Mouse (Mus musculus): Measurements from ENCODE around the gene Pram1. TPM values are rescaled to one million over a fixed set of nuclear protein-coding genes. Genes with fewer than 3 reads are reported as not detected.

The Pram1 gene
- polyA plus RNA-seq, 1 experiment from 2014 or later, result 0.44 TPM

GRCm38 (mm10) chr17:33629487-33630125, 8.2 kb upstream of the Pram1 start:
- H3K9me3 ChIP-seq, result no peaks in the 10 kb centered on the region
- peak overlapping the region; percentile 78 for H3K9ac ChIP-seq
- H3K4me1 ChIP-seq (replicated peaks), result peaks cover 35% of the 10 kb centered on the region
- H3K27me3 ChIP-seq, result no peaks in the 10 kb centered on the region
- no peaks in the 10 kb centered on the region for H3K36me3 ChIP-seq
- peak overlapping the region; percentile 89 for H3K4me2 ChIP-seq
- peak overlapping the region; percentile 72 for H3K4me3 ChIP-seq
- ATAC-seq (ENCODE audit: low FRiP score, low read depth), result peak; percentile 21
- peak overlapping the region; percentile 98 for H3K27ac ChIP-seq (replicated peaks)
- 72% methylated on average over 12 of the region's 12 CpGs for WGBS

DNA sequence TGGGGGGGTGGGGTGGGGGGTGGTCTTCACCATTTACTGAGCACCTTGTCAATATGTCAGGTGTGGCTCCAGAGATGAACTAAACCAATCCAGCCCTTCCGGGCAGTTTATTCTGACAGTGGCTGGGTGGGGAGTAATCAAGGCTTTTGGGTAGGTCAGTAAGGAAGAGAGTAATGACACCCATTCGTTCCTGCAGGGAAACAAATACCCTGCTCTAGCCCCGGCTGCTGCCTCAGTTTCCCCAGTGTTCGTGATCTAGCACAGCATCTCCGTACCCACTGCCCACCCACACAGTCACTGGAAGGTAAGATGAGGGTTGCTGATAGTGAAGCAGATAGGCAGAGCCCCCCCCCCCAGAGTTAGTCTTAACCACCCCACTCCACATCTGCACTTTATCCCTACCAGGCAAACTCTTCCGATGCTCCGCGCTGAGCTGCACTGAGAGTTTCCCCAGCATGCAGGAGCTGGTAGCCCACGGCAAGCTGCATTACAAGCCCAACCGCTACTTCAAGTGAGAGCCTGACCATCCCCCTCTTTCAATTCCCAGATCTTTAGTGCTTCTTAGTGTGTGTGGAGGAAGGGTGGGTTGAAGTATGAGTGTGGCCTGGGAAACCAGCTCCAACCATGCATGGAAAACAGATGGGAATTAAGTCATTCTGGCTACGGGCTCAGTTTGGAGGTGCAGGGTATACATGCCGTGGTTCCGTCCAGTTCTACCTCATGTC, 7.5 kb upstream of the Pram1 start:
- H3K36me3 ChIP-seq, result no peaks in the 10 kb centered on the region
- ATAC-seq (ENCODE audit: low FRiP score, low read depth), result no peak
- no peaks in the 10 kb centered on the region for H3K9me3 ChIP-seq
- H3K27ac ChIP-seq (replicated peaks), result no peak overlapping the region
- peak overlapping the region; percentile 72; the same call in 1 of the 2 replicates for H3K4me3 ChIP-seq
- no peak overlapping the region for H3K9ac ChIP-seq
- whole genome bisulfite sequencing, result 84% methylated on average over 13 of the region's 13 CpGs
- H3K27me3 ChIP-seq, result no peaks in the 10 kb centered on the region
- H3K4me2 ChIP-seq, result peak overlapping the region; percentile 89
- H3K4me1 ChIP-seq (replicated peaks), result peaks cover 35% of the 10 kb centered on the region

GRCm38 (mm10) chr17:33631236-33631635, 6.6 kb upstream of the Pram1 start:
- Histone ChIP-seq H3K4me1 (replicated peaks) (peaks cover 35% of the 10 kb centered on the region), H3K4me2 (no peak overlapping the region), H3K27ac (replicated peaks) (peak overlapping the region; percentile 17; the same call in 1 of the 2 replicates), H3K36me3 (no peaks in the 10 kb centered on the region), H3K9ac (no peak overlapping the region), H3K4me3 (no peak overlapping the region), H3K27me3 (no peaks in the 10 kb centered on the region), H3K9me3 (no peaks in the 10 kb centered on the region)
- ATAC-seq (ENCODE audit: low FRiP score, low read depth), result no peak
- 94% methylated on average over 9 of the region's 9 CpGs for WGBS

GRCm38 (mm10) chr17:33631796-33632195, 6.1 kb upstream of the Pram1 start:
- no peak for ATAC-seq (ENCODE audit: low FRiP score, low read depth)
- Histone ChIP-seq H3K27ac (replicated peaks) (peak overlapping the region; percentile 17; the same call in 1 of the 2 replicates), H3K4me2 (no peak overlapping the region)

GRCm38 (mm10) chr17:33637038-33637437, 818 bp upstream of the Pram1 start:
- Histone ChIP-seq H3K4me3 (no peak overlapping the region), H3K27ac (replicated peaks) (no peak overlapping the region), H3K4me1 (replicated peaks) (0 out of 2 replicates have a peak, but pooled peaks cover 3% of the 10 kb centered on the region), H3K36me3 (0 out of 2 replicates have a peak, but pooled peaks cover 11% of the 10 kb centered on the region), H3K9me3 (no peaks in the 10 kb centered on the region), H3K27me3 (no peaks in the 10 kb centered on the region), H3K4me2 (no peak overlapping the region), H3K9ac (no peak overlapping the region)
- WGBS, result 86% methylated on average over 2 of the region's 2 CpGs
- no peak for ATAC-seq (ENCODE audit: low FRiP score, low read depth)

More at GRCm38 (mm10) chr17:33631796-33632195, 6.1 kb upstream of the Pram1 start:
- H3K27me3 ChIP-seq, result no peaks in the 10 kb centered on the region
- WGBS, result 74% methylated on average over 5 of the region's 5 CpGs
- H3K36me3 ChIP-seq, result 0 out of 2 replicates have a peak, but pooled peaks cover 1% of the 10 kb centered on the region
- no peak overlapping the region for H3K9ac ChIP-seq
- no peak overlapping the region for H3K4me3 ChIP-seq
- peaks cover 35% of the 10 kb centered on the region for H3K4me1 ChIP-seq (replicated peaks)
- H3K9me3 ChIP-seq, result no peaks in the 10 kb centered on the region

DNA sequence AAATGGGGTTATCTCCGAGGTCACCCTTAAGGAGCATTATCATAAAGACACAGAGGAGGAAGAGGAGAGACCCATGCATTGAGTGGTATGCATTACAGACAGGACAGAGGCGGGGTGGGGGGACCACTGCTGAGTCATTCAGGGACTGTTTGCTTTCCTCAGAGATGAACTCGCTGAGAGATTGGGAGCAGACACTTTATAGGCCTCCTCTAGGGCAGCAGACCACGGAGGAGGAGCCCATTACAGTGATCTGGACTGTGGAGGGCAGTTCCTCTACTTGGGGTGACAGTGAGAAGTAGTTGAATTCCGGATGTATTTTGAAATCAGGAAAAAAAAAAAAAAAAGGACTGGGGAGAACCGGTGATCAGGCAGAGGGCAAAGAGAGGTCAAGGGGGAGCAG, 1.9 kb downstream of the Pram1 start:
- Histone ChIP-seq H3K27ac (replicated peaks) (no peak overlapping the region), H3K4me2 (no peak overlapping the region), H3K4me3 (no peak overlapping the region), H3K4me1 (replicated peaks) (no peaks in the 10 kb centered on the region), H3K9me3 (no peaks in the 10 kb centered on the region), H3K36me3 (peaks cover 26% of the 10 kb centered on the region), H3K27me3 (no peaks in the 10 kb centered on the region), H3K9ac (no peak overlapping the region)
- ATAC-seq (ENCODE audit: low FRiP score, low read depth), result no peak
- WGBS, result 73% methylated on average over 6 of the region's 6 CpGs

DNA sequence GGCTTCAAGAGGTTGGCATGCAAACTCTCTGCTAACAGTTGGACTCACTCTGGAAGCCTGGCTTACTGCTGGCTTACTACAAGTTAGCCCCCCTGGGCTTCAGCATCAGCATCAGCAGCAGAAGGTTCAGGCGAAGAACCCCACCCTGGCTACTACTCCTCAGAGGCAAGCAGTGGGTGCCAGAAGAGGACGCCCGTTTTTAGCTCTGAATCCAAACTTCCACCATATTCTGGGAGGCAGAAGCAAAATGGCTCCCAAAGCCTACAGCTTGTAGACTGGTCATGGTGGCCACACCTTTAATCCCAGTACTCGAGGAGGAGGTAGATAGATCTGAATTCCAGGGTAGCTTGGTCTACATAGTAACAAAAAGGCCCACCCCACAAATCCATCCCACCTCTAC, 6.2 kb downstream of the Pram1 start:
- WGBS, result 95% methylated on average over 4 of the region's 4 CpGs

DNA sequence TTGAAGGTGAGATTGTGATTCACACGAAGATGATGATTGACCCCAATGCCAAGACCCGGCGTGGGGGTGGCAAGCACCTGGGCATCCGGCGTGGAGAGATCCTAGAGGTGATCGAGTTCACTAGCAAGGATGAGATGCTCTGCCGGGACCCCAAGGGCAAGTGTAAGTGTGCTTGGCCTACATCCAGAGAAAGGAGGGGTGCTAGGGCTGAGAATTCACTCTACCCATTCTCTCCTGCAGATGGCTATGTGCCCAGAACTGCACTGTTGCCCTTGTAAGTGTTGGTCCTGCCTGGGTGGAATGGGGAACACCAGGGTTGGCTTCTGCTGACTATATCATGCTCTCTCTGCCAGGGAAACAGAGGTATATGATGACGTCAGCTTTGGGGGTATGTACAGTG, 7.2 kb downstream of the Pram1 start:
- Histone ChIP-seq H3K9me3 (no peaks in the 10 kb centered on the region), H3K4me3 (no peak overlapping the region), H3K4me1 (replicated peaks) (no peaks in the 10 kb centered on the region), H3K27me3 (no peaks in the 10 kb centered on the region), H3K36me3 (peaks cover 60% of the 10 kb centered on the region), H3K27ac (replicated peaks) (no peak overlapping the region), H3K9ac (no peak overlapping the region), H3K4me2 (no peak overlapping the region)
- no peak for ATAC-seq (ENCODE audit: low FRiP score, low read depth)
- 92% methylated on average over 8 of the region's 8 CpGs for WGBS

More for the DNA sequence above, 6.2 kb downstream of the Pram1 start:
- no peak overlapping the region for H3K4me3 ChIP-seq
- H3K27me3 ChIP-seq, result no peaks in the 10 kb centered on the region
- no peak for ATAC-seq (ENCODE audit: low FRiP score, low read depth)
- H3K36me3 ChIP-seq, result peaks cover 53% of the 10 kb centered on the region
- no peaks in the 10 kb centered on the region for H3K9me3 ChIP-seq
- no peak overlapping the region for H3K4me2 ChIP-seq
- no peak overlapping the region for H3K9ac ChIP-seq
- H3K4me1 ChIP-seq (replicated peaks), result no peaks in the 10 kb centered on the region
- H3K27ac ChIP-seq (replicated peaks), result no peak overlapping the region

DNA sequence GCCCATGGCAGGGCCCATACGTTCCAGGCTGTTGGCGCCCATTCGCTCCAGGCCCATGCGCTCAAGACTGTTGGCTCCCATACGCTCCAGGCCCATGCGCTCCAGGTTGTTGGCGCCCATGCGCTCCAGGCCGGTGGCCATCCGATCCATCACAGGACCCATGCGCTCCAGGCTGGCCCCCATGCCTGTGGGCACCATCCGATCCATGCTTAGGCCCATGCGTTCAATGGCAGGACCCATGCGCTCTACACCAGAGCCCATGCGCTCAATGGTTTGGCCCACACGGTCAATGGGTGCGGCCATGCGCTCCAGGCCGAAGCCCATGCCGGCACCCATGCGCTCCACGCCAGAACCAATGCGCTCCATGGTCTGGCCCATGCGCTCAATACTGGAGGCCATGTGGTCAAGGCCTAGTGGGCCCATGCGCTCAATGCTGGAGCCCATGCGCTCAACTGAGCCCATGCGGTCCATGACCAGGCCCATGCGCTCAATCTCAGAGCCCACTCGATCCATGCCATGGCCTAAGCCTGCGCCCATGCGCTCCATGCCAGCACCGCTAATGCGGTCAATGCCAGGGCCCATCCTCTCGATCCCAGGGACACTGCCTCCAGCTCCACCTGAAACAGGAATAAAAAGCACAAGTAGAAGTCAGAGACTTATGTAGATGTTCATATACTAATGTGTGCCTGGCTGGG, 12.1 kb downstream of the Pram1 start:
- peak; percentile 48; the same call in 1 of the 2 replicates for ATAC-seq (ENCODE audit: low FRiP score, low read depth)
- H3K36me3 ChIP-seq, result peaks cover 71% of the 10 kb centered on the region
- WGBS, result 97% methylated on average over 34 of the region's 34 CpGs
- H3K27ac ChIP-seq (replicated peaks), result no peak overlapping the region
- no peak overlapping the region for H3K4me3 ChIP-seq
- no peak overlapping the region for H3K4me2 ChIP-seq
- no peak overlapping the region for H3K9ac ChIP-seq
- no peaks in the 10 kb centered on the region for H3K9me3 ChIP-seq
- H3K4me1 ChIP-seq (replicated peaks), result no peaks in the 10 kb centered on the region
- H3K27me3 ChIP-seq, result no peaks in the 10 kb centered on the region

GRCm38 (mm10) chr17:33666813-33667212, 29.0 kb downstream of the Pram1 start:
- WGBS, result 87% methylated on average over 3 of the region's 3 CpGs
- no peak overlapping the region for H3K4me2 ChIP-seq
- peaks cover 43% of the 10 kb centered on the region for H3K36me3 ChIP-seq
- no peaks in the 10 kb centered on the region for H3K9me3 ChIP-seq
- H3K9ac ChIP-seq, result no peak overlapping the region
- ATAC-seq (ENCODE audit: low FRiP score, low read depth), result no peak
- H3K4me1 ChIP-seq (replicated peaks), result peaks cover 4% of the 10 kb centered on the region
- H3K4me3 ChIP-seq, result no peak overlapping the region
- no peak overlapping the region for H3K27ac ChIP-seq (replicated peaks)
- no peaks in the 10 kb centered on the region for H3K27me3 ChIP-seq

DNA sequence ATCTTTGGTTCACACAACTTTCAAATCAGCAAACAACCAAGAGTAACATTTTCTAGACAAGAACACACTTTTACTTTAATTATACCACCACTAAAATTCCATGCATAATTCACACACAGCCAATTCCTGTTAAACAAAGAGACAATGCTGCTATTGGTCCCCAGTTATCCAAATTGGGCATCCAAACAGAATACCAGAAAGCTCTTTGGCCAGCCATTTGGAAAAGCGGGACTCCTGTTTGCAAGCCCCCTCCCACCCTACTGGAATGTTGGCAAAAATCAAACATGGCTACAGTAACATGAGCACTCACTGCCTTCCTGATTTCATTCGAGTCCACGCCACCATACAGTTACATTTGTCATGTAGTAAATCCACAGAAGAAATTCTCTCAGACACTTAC, 31.8 kb downstream of the Pram1 start:
- Histone ChIP-seq H3K27ac (replicated peaks) (no peak overlapping the region), H3K9ac (no peak overlapping the region), H3K36me3 (peaks cover 24% of the 10 kb centered on the region), H3K27me3 (no peaks in the 10 kb centered on the region), H3K4me3 (no peak overlapping the region), H3K4me2 (no peak overlapping the region), H3K9me3 (no peaks in the 10 kb centered on the region), H3K4me1 (replicated peaks) (peaks cover 4% of the 10 kb centered on the region)
- no peak for ATAC-seq (ENCODE audit: low FRiP score, low read depth)
- WGBS, result 86% methylated on average over 3 of the region's 3 CpGs

GRCm38 (mm10) chr17:33673837-33674236, 36.0 kb downstream of the Pram1 start:
- no peak overlapping the region for H3K4me2 ChIP-seq
- no peak overlapping the region for H3K27ac ChIP-seq (replicated peaks)
- no peak overlapping the region for H3K9ac ChIP-seq
- no peaks in the 10 kb centered on the region for H3K9me3 ChIP-seq
- 86% methylated on average over 1 of the region's 1 CpGs for WGBS
- no peak overlapping the region for H3K4me3 ChIP-seq
- peaks cover 17% of the 10 kb centered on the region for H3K36me3 ChIP-seq
- ATAC-seq (ENCODE audit: low FRiP score, low read depth), result no peak
- peaks cover 11% of the 10 kb centered on the region for H3K4me1 ChIP-seq (replicated peaks)
- no peaks in the 10 kb centered on the region for H3K27me3 ChIP-seq

All from hindbrain, embryonic 15.5 days (tissue).